Mouse (Mus musculus) kidney, embryonic 14.5 days (tissue): Measurements from ENCODE around the gene Gm21411. TPM values are rescaled to one million over a fixed set of nuclear protein-coding genes. Genes with fewer than 3 reads are reported as not detected.
"Not testable (repeated sequence)": the region's sequence is repeated elsewhere in the genome, so short reads cannot be mapped to it uniquely, and the experiment has no call there.

ENCODE experiments used
- ATAC-seq: fragments of 200-750 bp; cut with Nextera tagmentation; 2 replicates; pipeline ENCODE4 v1.8.0; 2017; ENCODE audit warnings: moderate number of reproducible peaks, mild to moderate bottlenecking, moderate TSS enrichment, moderate library complexity; ENCODE audit not compliant: low FRiP score, low TSS enrichment
- H3K27ac ChIP-seq: fragments of 300-500 bp; sonication (generic); 2 replicates; pipeline ENCODE4 v1.5.1; 2014; ENCODE audit warnings: low read depth, mild to moderate bottlenecking, low read length, moderate library complexity, mixed read lengths
- H3K27me3 ChIP-seq: fragments of 300-500 bp; sonication (generic); 2 replicates; pipeline ENCODE4 v1.6.1; 2014; ENCODE audit warnings: mild to moderate bottlenecking, low read length; ENCODE audit not compliant: control insufficient read depth, insufficient read depth
- H3K36me3 ChIP-seq: fragments of 300-500 bp; sonication (generic); 2 replicates; pipeline ENCODE4 v1.6.1; 2014; ENCODE audit warnings: low read length, mixed read lengths; ENCODE audit not compliant: control insufficient read depth, insufficient read depth
- H3K4me1 ChIP-seq: fragments of 300-500 bp; sonication (generic); 2 replicates; pipeline ENCODE4 v1.6.1; 2014; ENCODE audit warnings: low read length, mixed read lengths; ENCODE audit not compliant: control insufficient read depth, insufficient read depth
- H3K4me2 ChIP-seq: fragments of 300-500 bp; sonication (generic); replicated peaks from 2 replicates; pipeline ENCODE4 v1.6.1; 2014; ENCODE audit warnings: low read depth, mild to moderate bottlenecking, low read length
- H3K4me3 ChIP-seq: fragments of 300-500 bp; sonication (generic); 2 replicates; pipeline ENCODE4 v1.5.1; 2014; ENCODE audit warnings: mild to moderate bottlenecking, low read length
- H3K9ac ChIP-seq: fragments of 300-500 bp; sonication (generic); 2 replicates; pipeline ENCODE4 v1.6.1; 2014; ENCODE audit warnings: low read depth, mild to moderate bottlenecking, low read length, moderate library complexity
- H3K9me3 ChIP-seq: fragments of 300-500 bp; sonication (generic); 2 replicates; pipeline ENCODE4 v1.6.1; 2016; ENCODE audit warnings: low read length; ENCODE audit not compliant: control insufficient read depth
- WGBS: fragments of 180-500 bp; shearing (Covaris S2); extraction: QIAGEN DNeasy Blood & Tissue Kit; methylation state at CpG from one replicate; pipeline ENCODE4 v1.1.7; 2014; 5-methylcytosine and 5-hydroxymethylcytosine counted together
- polyA plus RNA-seq: library from polyadenylated mRNA; unstranded; fragments of >200 nt; fragmentation: Nextera tagmentation; extraction: Ambion mirVana; gene quantifications from 2 replicates; pipeline ENCODE4 v1.2.1, GENCODE M21; 2014

The Gm21411 gene
- polyA plus RNA-seq: not detected in 2 replicates

DNA sequence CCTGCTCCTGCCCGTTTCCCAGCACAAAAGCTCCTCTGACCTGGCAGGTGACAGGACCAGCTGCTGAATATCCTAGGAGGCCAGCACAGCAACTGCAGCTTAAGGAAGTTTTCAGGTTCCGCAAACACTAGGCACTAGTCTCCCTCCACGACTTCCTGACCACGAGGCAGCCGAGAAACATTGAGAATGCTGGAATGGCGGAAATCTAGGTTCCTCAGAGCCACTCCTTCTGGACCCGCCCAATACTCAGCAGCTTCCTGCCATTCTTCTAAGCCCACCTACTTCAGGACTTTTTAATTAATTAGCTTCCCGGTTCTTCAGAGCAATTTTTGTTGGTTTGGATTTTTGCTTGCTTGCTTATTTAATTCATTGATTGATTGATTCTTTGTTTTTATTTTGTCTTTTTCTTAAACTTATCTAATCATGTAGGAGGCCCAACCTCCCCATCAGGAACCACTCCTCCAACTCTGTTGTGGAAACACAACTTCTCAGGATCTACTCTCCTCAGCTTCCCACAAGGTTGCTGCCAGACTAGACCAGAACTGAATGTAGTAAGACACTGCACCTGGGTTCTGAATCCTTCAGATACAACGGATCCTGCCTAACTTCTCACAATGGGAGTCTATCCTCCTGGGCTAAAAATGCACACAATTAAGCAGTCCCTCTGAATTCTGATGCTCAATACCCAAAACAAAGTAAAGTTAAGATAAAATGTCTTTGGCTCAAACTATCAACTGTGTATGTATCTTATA is at the start of gene Gm21411:
Gene Gm21411, minus strand, starts transcription at position 205 of the 752 bp plus-strand sequence.
- not testable (repeated sequence) for H3K4me1 ChIP-seq, H3K36me3 ChIP-seq, ATAC-seq, H3K9ac ChIP-seq, H3K4me3 ChIP-seq, H3K27ac ChIP-seq, H3K4me2 ChIP-seq, H3K27me3 ChIP-seq, H3K9me3 ChIP-seq
- 80% methylated on average over 9 of the region's 9 CpGs for WGBS

DNA sequence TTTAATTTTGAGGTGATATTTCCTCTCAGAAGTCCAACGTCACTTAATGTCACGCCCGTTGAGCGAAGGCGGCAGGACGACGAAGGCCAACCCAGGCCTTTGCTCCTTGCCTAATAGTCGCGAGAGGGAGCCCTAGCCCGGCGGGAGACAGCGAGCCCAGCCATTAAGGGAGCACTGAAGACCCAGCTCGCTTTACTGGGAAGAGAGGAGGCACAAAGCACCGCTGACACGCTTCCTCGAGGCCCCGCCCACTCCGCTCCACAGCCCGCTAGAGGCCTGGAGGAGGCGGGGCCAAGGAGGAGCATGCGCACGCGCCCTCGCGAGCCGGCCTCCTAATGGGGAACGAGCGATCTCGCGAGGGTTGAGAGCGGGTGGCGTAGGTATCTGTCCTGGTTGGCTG is 32.3 kb upstream of the Gm21411 start:
- H3K9ac ChIP-seq, H3K36me3 ChIP-seq, H3K27ac ChIP-seq, H3K27me3 ChIP-seq, H3K4me3 ChIP-seq, H3K4me1 ChIP-seq, H3K4me2 ChIP-seq, ATAC-seq: not testable (repeated sequence)
- H3K9me3 ChIP-seq: peaks cover 11% of the 10 kb centered on the region
- 70% methylated on average over 32 of the region's 32 CpGs for whole genome bisulfite sequencing

DNA sequence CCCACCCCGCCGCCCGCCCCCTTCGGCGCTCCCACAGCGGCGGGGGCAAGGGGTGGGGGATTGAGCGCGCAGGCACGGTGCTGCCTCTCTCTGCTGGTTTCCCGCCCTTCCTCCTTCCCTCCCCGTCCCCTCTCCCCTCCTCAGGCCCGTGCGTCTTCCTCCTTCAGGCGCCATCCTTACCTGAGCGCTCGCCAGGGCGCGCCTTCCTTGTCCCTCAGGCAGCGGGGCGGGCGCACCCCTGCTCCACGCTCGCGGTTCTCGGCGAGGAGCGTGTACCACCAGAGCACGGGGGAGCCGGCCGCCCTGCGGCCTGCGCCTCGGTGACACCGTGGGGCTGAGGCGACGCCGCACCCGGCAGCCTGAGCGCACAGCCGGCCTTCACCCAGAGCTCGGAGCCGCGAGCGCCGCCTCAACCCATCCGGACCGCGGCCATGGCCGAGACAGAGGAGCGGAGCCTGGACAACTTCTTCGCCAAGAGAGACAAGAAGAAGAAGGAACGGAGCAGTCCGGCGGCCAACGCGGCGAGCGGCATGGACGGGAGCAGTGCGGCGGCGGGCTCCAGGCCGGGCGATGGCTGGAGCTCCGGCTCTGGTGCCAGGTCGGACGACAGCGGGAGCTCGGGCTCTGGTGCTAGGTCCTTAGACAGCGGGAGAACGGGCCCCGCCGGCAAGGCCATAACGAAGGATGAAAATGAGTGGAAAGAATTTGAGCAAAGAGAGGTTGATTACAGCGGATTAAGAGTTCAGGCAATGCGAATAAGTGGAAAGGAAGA is 23.1 kb upstream of the Gm21411 start:
- H3K4me3 ChIP-seq: peak overlapping the region; percentile 31
- H3K36me3 ChIP-seq: no peaks in the 10 kb centered on the region
- ATAC-seq: peak; percentile 88
- H3K9me3 ChIP-seq: peaks cover 18% of the 10 kb centered on the region
- H3K27me3 ChIP-seq: no peaks in the 10 kb centered on the region
- H3K4me1 ChIP-seq: no peaks in the 10 kb centered on the region
- WGBS: 8% methylated on average over 77 of the region's 77 CpGs
- peak overlapping the region; percentile 34; the same call in 1 of the 2 replicates for H3K9ac ChIP-seq
- peak overlapping the region; percentile 52 for H3K4me2 ChIP-seq
- H3K27ac ChIP-seq: no peak overlapping the region

DNA sequence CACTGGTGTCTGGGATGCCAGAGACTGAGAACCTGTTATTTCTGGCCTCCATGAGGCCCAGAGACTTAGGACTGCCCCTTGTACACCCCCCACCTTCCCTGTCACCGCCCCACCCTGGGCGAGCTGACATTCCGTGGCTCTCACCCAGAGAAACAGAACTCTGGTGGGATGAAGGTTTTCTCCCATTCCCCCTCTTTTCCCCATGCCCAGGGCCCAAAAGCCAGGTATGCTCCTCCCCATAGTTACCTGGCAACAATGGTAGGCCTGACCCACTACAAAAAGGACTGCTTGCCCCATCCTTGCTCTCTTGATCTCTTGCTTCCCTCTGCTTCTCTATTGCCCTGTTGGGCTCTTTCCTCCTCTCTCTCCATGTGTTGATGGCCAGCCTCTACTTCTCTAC is 5.8 kb upstream of the Gm21411 start:
- H3K9me3 ChIP-seq: peaks cover 6% of the 10 kb centered on the region; the same call in 1 of the 2 replicates
- WGBS: 89% methylated on average over 3 of the region's 3 CpGs
- H3K9ac ChIP-seq: no peak overlapping the region
- no peak overlapping the region for H3K4me2 ChIP-seq
- H3K27me3 ChIP-seq: no peaks in the 10 kb centered on the region
- no peak overlapping the region for H3K27ac ChIP-seq
- no peak for ATAC-seq
- no peak overlapping the region for H3K4me3 ChIP-seq
- no peaks in the 10 kb centered on the region for H3K36me3 ChIP-seq
- no peaks in the 10 kb centered on the region for H3K4me1 ChIP-seq

DNA sequence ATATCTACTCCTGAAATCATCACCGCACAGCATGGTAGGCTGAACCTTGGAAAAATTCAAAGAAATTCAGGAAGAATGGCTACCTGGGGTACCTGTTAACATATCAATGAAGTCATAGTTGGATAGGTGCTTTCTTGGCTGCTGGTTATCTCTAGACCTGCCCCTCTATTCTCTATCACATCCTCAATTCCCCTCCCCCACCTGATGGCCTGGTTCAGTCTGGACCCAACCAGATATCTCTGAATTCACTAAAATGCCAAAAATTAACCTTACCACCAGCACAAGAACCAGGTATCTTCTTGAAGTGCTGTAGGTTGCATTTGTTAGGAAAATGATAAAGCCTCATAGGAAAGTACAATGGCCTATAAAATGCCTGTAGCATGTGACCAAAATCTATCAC is 1.3 kb downstream of the Gm21411 start:
- H3K4me3 ChIP-seq, H3K27me3 ChIP-seq, H3K4me2 ChIP-seq, H3K4me1 ChIP-seq, H3K9me3 ChIP-seq, ATAC-seq, H3K9ac ChIP-seq, H3K36me3 ChIP-seq, H3K27ac ChIP-seq: not testable (repeated sequence)
- WGBS: 100% methylated on average over 1 of the region's 1 CpGs

DNA sequence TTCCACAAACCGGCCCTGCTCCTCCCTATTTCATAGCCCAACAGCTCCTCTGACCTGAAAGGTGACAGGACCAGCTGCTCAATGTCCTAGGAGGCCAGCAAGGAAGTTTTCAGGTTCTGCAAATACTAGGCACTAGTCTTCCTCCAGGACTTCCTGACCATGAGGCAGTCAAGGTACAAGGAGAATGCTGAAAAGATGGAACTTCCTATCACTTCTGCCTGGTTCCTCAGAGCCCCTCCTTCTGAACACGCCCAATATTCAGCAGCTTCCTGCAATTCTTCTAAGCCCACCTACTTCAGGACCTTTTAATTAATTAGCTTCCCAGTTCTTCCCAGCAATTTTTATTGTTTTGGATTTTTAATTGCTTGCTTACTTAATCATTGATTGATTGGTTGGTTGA is 4.6 kb downstream of the Gm21411 start:
- H3K27ac ChIP-seq, H3K4me2 ChIP-seq, H3K9ac ChIP-seq, H3K36me3 ChIP-seq, H3K4me3 ChIP-seq, H3K9me3 ChIP-seq, H3K4me1 ChIP-seq, H3K27me3 ChIP-seq, ATAC-seq: not testable (repeated sequence)
- WGBS: 73% methylated on average over 2 of the region's 2 CpGs

DNA sequence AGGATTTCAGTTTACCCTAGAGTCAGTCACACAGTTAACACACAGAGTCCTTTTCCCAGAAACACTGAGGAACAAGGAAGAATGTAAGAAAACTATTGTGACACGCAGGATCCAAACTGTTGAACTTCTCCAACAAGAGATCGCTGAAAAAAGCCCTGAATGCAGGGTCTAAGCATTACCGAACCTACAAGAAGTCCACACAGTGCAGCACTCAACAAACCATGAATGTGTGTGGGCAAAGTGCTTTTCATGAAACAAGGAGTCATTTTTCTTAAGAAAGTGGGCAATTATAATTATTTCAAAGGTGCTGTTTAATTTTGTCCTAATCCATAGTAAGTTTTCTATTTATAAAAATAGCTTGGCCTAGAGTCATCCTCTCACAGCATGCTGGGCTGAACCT is 6.3 kb downstream of the Gm21411 start:
- not testable (repeated sequence) for H3K27ac ChIP-seq, H3K27me3 ChIP-seq, H3K9me3 ChIP-seq, H3K4me2 ChIP-seq, H3K9ac ChIP-seq, H3K4me3 ChIP-seq, H3K4me1 ChIP-seq, H3K36me3 ChIP-seq, ATAC-seq
- 64% methylated on average over 3 of the region's 3 CpGs for whole genome bisulfite sequencing
